Mouse (Mus musculus) lung, postnatal 0 days (tissue): ENCODE measurements around the gene Cep170. TPM values are rescaled to one million over a fixed set of nuclear protein-coding genes. Genes with fewer than 3 reads are reported as not detected.

ENCODE experiments used
- ATAC-seq: fragments of 200-750 bp; cut with Nextera tagmentation; 2 replicates; pipeline ENCODE4 v1.8.0; 2017; ENCODE audit warnings: moderate library complexity
- DNase-seq: peaks from one replicate; pipeline ENCODE4 v3.0.0-alpha.2; 2016; ENCODE audit warnings: low spot score
- H3K27ac ChIP-seq: fragments of 300-500 bp; sonication (generic); 2 replicates; pipeline ENCODE4 v1.5.1; 2014; ENCODE audit warnings: antibody characterized with exemption, mild to moderate bottlenecking, low read length, mixed read lengths
- H3K27me3 ChIP-seq: fragments of 300-500 bp; sonication (generic); replicated peaks from 2 replicates; pipeline ENCODE4 v1.6.1; 2014; ENCODE audit warnings: low read length, mixed read lengths; ENCODE audit not compliant: insufficient read depth
- H3K36me3 ChIP-seq: fragments of 300-500 bp; sonication (generic); 2 replicates; pipeline ENCODE4 v1.6.1; 2014; ENCODE audit warnings: low read length, mixed read lengths; ENCODE audit not compliant: insufficient read depth
- H3K4me1 ChIP-seq: fragments of 300-500 bp; sonication (generic); 2 replicates; pipeline ENCODE4 v1.6.1; 2014; ENCODE audit warnings: antibody characterized with exemption, low read depth, low read length, mixed read lengths; ENCODE audit not compliant: insufficient read depth
- H3K4me2 ChIP-seq: fragments of 300-500 bp; sonication (generic); replicated peaks from 2 replicates; pipeline ENCODE4 v1.6.1; 2014; ENCODE audit warnings: low read depth, mild to moderate bottlenecking, low read length, moderate library complexity, mixed read lengths
- H3K4me3 ChIP-seq: fragments of 300-500 bp; sonication (generic); 2 replicates; pipeline ENCODE4 v1.5.1; 2014; ENCODE audit warnings: low read depth, low read length
- H3K9ac ChIP-seq: fragments of 300-500 bp; sonication (generic); replicated peaks from 2 replicates; pipeline ENCODE4 v1.6.1; 2014; ENCODE audit warnings: low read depth, mild to moderate bottlenecking
- H3K9me3 ChIP-seq: fragments of 300-500 bp; sonication (generic); 2 replicates; pipeline ENCODE4 v1.6.1; 2016; ENCODE audit warnings: low read length, mixed read lengths
- CTCF ChIP-seq: IDR thresholded peaks from 2 replicates; pipeline ENCODE4 v1.5.1; 2016; ENCODE audit warnings: antibody characterized with exemption, mild to moderate bottlenecking
- EP300 ChIP-seq: IDR thresholded peaks from 2 replicates; pipeline ENCODE4 v1.6.1; 2016; ENCODE audit warnings: antibody characterized with exemption, mild to moderate bottlenecking, control low read depth
- WGBS: fragments of 180-500 bp; shearing (Covaris S2); extraction: QIAGEN DNeasy Blood & Tissue Kit; methylation state at CpG from one replicate; pipeline ENCODE4 v1.1.7; 2014; 5-methylcytosine and 5-hydroxymethylcytosine counted together
- polyA plus RNA-seq: library from polyadenylated mRNA; unstranded; fragments of >200 nt; fragmentation: Nextera tagmentation; extraction: Ambion mirVana; gene quantifications from 2 replicates; pipeline ENCODE4 v1.2.1, GENCODE M21; 2015

Gene Cep170
- polyA plus RNA-seq, 1 experiment from 2014 or later = 12.7 TPM

GRCm38 (mm10) chr1:176826186-176826585, 12.3 kb upstream of the Cep170 start:
- H3K4me1 ChIP-seq = no peaks in the 10 kb centered on the region
- no peak overlapping the region for H3K4me3 ChIP-seq
- H3K9me3 ChIP-seq = no peaks in the 10 kb centered on the region
- H3K9ac ChIP-seq = no peak overlapping the region
- no peaks in the 10 kb centered on the region for H3K27me3 ChIP-seq
- DNase-seq (peak; percentile 82), ATAC-seq (peak; percentile 83)
- TF ChIP-seq CTCF (no peak), EP300 (peak; percentile 79)
- no peak overlapping the region for H3K4me2 ChIP-seq
- H3K36me3 ChIP-seq = no peaks in the 10 kb centered on the region
- 59% methylated on average over 11 of the region's 11 CpGs for WGBS
- peak overlapping the region; percentile 48; the same call in 1 of the 2 replicates for H3K27ac ChIP-seq

GRCm38 (mm10) chr1:176825084-176825483, 11.2 kb upstream of the Cep170 start:
- WGBS = 93% methylated on average over 4 of the region's 4 CpGs
- no peak overlapping the region for H3K4me3 ChIP-seq
- ATAC-seq (no peak), DNase-seq (no peak)
- H3K9me3 ChIP-seq = no peaks in the 10 kb centered on the region
- TF ChIP-seq EP300 (no peak), CTCF (no peak)
- no peak overlapping the region for H3K9ac ChIP-seq
- no peak overlapping the region for H3K27ac ChIP-seq
- no peak overlapping the region for H3K4me2 ChIP-seq
- H3K27me3 ChIP-seq = no peaks in the 10 kb centered on the region
- H3K36me3 ChIP-seq = no peaks in the 10 kb centered on the region
- H3K4me1 ChIP-seq = no peaks in the 10 kb centered on the region

GRCm38 (mm10) chr1:176824611-176825010, 10.7 kb upstream of the Cep170 start:
- Histone ChIP-seq H3K4me2 (no peak overlapping the region), H3K27ac (no peak overlapping the region), H3K36me3 (no peaks in the 10 kb centered on the region), H3K9ac (no peak overlapping the region), H3K9me3 (no peaks in the 10 kb centered on the region), H3K27me3 (no peaks in the 10 kb centered on the region), H3K4me1 (no peaks in the 10 kb centered on the region), H3K4me3 (no peak overlapping the region)
- WGBS = 87% methylated on average over 6 of the region's 6 CpGs
- ATAC-seq (no peak), DNase-seq (no peak)
- TF ChIP-seq EP300 (no peak), CTCF (no peak)

GRCm38 (mm10) chr1:176823889-176824288, 10.0 kb upstream of the Cep170 start:
- no peak overlapping the region for H3K4me3 ChIP-seq
- ATAC-seq (peak; percentile 23; the same call in 1 of the 2 replicates), DNase-seq (peak; percentile 30)
- H3K27ac ChIP-seq = no peak overlapping the region
- no peaks in the 10 kb centered on the region for H3K27me3 ChIP-seq
- no peaks in the 10 kb centered on the region for H3K9me3 ChIP-seq
- H3K9ac ChIP-seq = no peak overlapping the region
- WGBS = 62% methylated on average over 8 of the region's 8 CpGs
- H3K36me3 ChIP-seq = no peaks in the 10 kb centered on the region
- H3K4me2 ChIP-seq = no peak overlapping the region
- H3K4me1 ChIP-seq = no peaks in the 10 kb centered on the region
- TF ChIP-seq EP300 = no peak

DNA sequence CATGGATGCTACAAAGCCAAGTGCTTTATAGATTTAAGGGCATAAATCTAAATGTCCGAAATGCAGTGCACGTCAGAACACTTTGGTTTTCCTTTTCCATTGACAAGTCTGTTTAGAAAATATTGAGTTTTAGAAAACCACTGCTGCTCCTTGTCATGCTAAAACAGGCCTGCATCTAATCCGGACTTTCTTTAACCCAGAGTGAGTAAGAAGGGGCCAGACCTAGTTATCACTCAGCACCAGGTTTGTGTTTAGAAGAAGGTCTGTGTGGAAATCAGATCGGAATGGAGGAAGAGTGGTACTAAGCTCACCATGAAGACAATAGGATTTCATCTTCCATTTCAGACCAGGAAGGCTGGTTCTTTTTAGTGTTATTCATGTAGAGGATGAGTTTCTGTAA, 9.1 kb upstream of the Cep170 start:
- DNase-seq = no peak
- ATAC-seq = no peak
- no peaks in the 10 kb centered on the region for H3K9me3 ChIP-seq
- TF ChIP-seq EP300 (no peak), CTCF (no peak)
- no peak overlapping the region for H3K9ac ChIP-seq
- H3K36me3 ChIP-seq = no peaks in the 10 kb centered on the region
- 80% methylated on average over 4 of the region's 4 CpGs for WGBS
- H3K4me1 ChIP-seq = peaks cover 4% of the 10 kb centered on the region; the same call in 1 of the 2 replicates
- no peaks in the 10 kb centered on the region for H3K27me3 ChIP-seq
- no peak overlapping the region for H3K4me2 ChIP-seq
- H3K4me3 ChIP-seq = no peak overlapping the region
- no peak overlapping the region for H3K27ac ChIP-seq

DNA sequence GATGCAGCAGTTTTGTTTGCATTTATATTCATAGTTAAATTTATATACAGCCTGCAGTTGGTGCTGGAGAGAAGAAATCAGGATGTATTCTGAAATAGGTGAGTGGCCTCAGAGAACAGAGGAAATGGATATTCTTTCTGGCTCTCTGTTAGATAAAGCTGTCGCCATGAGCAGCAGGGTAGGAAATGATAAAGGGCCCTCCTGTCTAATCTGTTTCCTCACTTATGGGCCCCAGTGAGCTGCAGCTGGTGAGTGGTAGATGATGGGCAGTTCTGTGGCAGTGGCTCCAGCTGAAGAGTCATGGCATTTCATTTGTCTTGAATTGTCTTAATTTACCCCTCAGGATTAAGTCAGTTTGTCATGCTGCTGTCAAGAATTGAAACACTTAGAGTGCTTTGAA, 8.1 kb upstream of the Cep170 start:
- Histone ChIP-seq H3K4me2 (no peak overlapping the region), H3K27ac (no peak overlapping the region), H3K4me3 (no peak overlapping the region), H3K4me1 (peaks cover 4% of the 10 kb centered on the region; the same call in 1 of the 2 replicates), H3K9ac (no peak overlapping the region), H3K27me3 (no peaks in the 10 kb centered on the region), H3K36me3 (no peaks in the 10 kb centered on the region), H3K9me3 (no peaks in the 10 kb centered on the region)
- TF ChIP-seq CTCF = no peak
- TF ChIP-seq EP300 = no peak
- DNase-seq (no peak), ATAC-seq (no peak)
- 14% methylated on average over 1 of the region's 1 CpGs for WGBS

- H3K4me2 ChIP-seq = peak overlapping the region; percentile 19; the same call in 1 of the 2 replicates
- no peak overlapping the region for H3K4me3 ChIP-seq
- no peaks in the 10 kb centered on the region for H3K27me3 ChIP-seq
- WGBS = 19% methylated on average over 6 of the region's 6 CpGs
- H3K27ac ChIP-seq = peak overlapping the region; percentile 76
- TF ChIP-seq EP300 = peak; percentile 65; the same call in 1 of the 2 replicates
- TF ChIP-seq CTCF = no peak
- ATAC-seq (no peak), DNase-seq (peak; percentile 89)
- no peak overlapping the region for H3K9ac ChIP-seq
- peaks cover 4% of the 10 kb centered on the region; the same call in 1 of the 2 replicates for H3K4me1 ChIP-seq
- H3K36me3 ChIP-seq = no peaks in the 10 kb centered on the region
- no peaks in the 10 kb centered on the region for H3K9me3 ChIP-seq
These were observed 4.9 kb upstream of the Cep170 start for GRCm38 (mm10) chr1:176818763-176819162.
